Mouse (Mus musculus): ENCODE results near the gene Kansl1. TPM values are rescaled to one million over a fixed set of nuclear protein-coding genes. Genes with fewer than 3 reads are reported as not detected.

The Kansl1 gene
- total RNA-seq, 1 experiment = 37.7 TPM

- Histone ChIP-seq H3K4me1 (ENCODE audit: control insufficient read depth in 2 of 2, insufficient read depth in 2 of 2, low read length in 2 of 2, poor library complexity in 1 of 2) (peaks cover 24 to 51% of the 10 kb centered on the region in 2 experiments), H3K4me3 (ENCODE audit: insufficient read depth in 1 of 2, low read depth in 1 of 2, low read length in 2 of 2, poor library complexity in 1 of 2, severe bottlenecking in 1 of 2) (no peak overlapping the region), H3K9ac (ENCODE audit: insufficient read depth, low read depth, low read length, poor library complexity, severe bottlenecking) (no peak overlapping the region), H3K36me3 (ENCODE audit: control insufficient read depth, insufficient read depth, low read length, poor library complexity, severe bottlenecking) (no peaks in the 10 kb centered on the region), H3K27ac (ENCODE audit: insufficient read depth, low read depth, low read length, poor library complexity, severe bottlenecking) (no peak overlapping the region), H3K9me3 (ENCODE audit: control insufficient read depth, insufficient read depth, low read depth, low read length) (no peaks in the 10 kb centered on the region)
- no peak for DNase-seq (ENCODE audit: low read depth, low spot score)
- TF ChIP-seq MAFK (IDR thresholded peaks at IDR 0.05; ENCODE audit: insufficient read depth, low read depth, low read length) (no peak), ZNF384 (IDR thresholded peaks at IDR 0.05; ENCODE audit: low read depth, low read length) (no peak), HCFC1 (IDR thresholded peaks at IDR 0.05; ENCODE audit: borderline replicate concordance, insufficient read depth, low read length) (no peak), CHD2 (IDR thresholded peaks at IDR 0.05; ENCODE audit: low read depth, low read length) (no peak), ZC3H11A (IDR thresholded peaks at IDR 0.05; ENCODE audit: borderline replicate concordance, low read depth, low read length) (no peak)
- in situ Hi-C loops (cut with MboI; ENCODE audit: low sequenced_read_pairs in 2 of 2, unreplicated experiment in 2 of 2) = no loop called here
Measured at GRCm38 (mm10) chr11:104292443-104293220, 176.0 kb downstream of the Kansl1 start.

- in situ Hi-C loops (cut with MboI; ENCODE audit: low sequenced_read_pairs in 2 of 2, unreplicated experiment in 2 of 2) = no loop called here
- TF ChIP-seq ZNF384 (IDR thresholded peaks at IDR 0.05; ENCODE audit: low read depth, low read length) = no peak
- no peak for TF ChIP-seq ZC3H11A (IDR thresholded peaks at IDR 0.05; ENCODE audit: borderline replicate concordance, low read depth, low read length)
- peak; percentile 54; the same call in 1 of the 2 replicates for TF ChIP-seq MAFK (IDR thresholded peaks at IDR 0.05; ENCODE audit: insufficient read depth, low read depth, low read length)
- TF ChIP-seq CHD2 (IDR thresholded peaks at IDR 0.05; ENCODE audit: low read depth, low read length) = peak; percentile 87
- 0 out of 2 replicates have a peak, but pooled peaks have one; percentile 9 for TF ChIP-seq HCFC1 (IDR thresholded peaks at IDR 0.05; ENCODE audit: borderline replicate concordance, insufficient read depth, low read length)
- Histone ChIP-seq H3K9me3 (ENCODE audit: control insufficient read depth, insufficient read depth, low read depth, low read length) (no peaks in the 10 kb centered on the region), H3K4me3 (ENCODE audit: insufficient read depth in 1 of 2, low read depth in 1 of 2, low read length in 2 of 2, poor library complexity in 1 of 2, severe bottlenecking in 1 of 2) (peak overlapping the region; percentile 28 to 54), H3K36me3 (ENCODE audit: control insufficient read depth, insufficient read depth, low read length, poor library complexity, severe bottlenecking) (no peaks in the 10 kb centered on the region), H3K27ac (ENCODE audit: insufficient read depth, low read depth, low read length, poor library complexity, severe bottlenecking) (peak overlapping the region; percentile 100), H3K4me1 (ENCODE audit: control insufficient read depth in 2 of 2, insufficient read depth in 2 of 2, low read length in 2 of 2, poor library complexity in 1 of 2) (peaks cover 5 to 35% of the 10 kb centered on the region in 2 experiments; a peak in 3 of 4 replicates), H3K9ac (ENCODE audit: insufficient read depth, low read depth, low read length, poor library complexity, severe bottlenecking) (peak overlapping the region; percentile 91)
- peak; percentile 99 for DNase-seq (ENCODE audit: low read depth, low spot score)
Measured at GRCm38 (mm10) chr11:104289199-104290031, 179.2 kb downstream of the Kansl1 start.

- in situ Hi-C loops (cut with MboI; ENCODE audit: low sequenced_read_pairs in 2 of 2, unreplicated experiment in 2 of 2) = no loop called here
- H3K4me3 ChIP-seq (ENCODE audit: insufficient read depth in 1 of 2, low read depth in 1 of 2, low read length in 2 of 2, poor library complexity in 1 of 2, severe bottlenecking in 1 of 2) = peak overlapping the region; percentile 3 to 14
- DNase-seq (ENCODE audit: low read depth, low spot score) = no peak
- peaks cover 5 to 34% of the 10 kb centered on the region in 2 experiments; a peak in 3 of 4 replicates for H3K4me1 ChIP-seq (ENCODE audit: control insufficient read depth in 2 of 2, insufficient read depth in 2 of 2, low read length in 2 of 2, poor library complexity in 1 of 2)
- H3K9me3 ChIP-seq (ENCODE audit: control insufficient read depth, insufficient read depth, low read depth, low read length) = no peaks in the 10 kb centered on the region
- no peaks in the 10 kb centered on the region for H3K36me3 ChIP-seq (ENCODE audit: control insufficient read depth, insufficient read depth, low read length, poor library complexity, severe bottlenecking)
- 0 out of 2 replicates have a peak, but pooled peaks have one; percentile 17 for TF ChIP-seq HCFC1 (IDR thresholded peaks at IDR 0.05; ENCODE audit: borderline replicate concordance, insufficient read depth, low read length)
- no peak for TF ChIP-seq ZC3H11A (IDR thresholded peaks at IDR 0.05; ENCODE audit: borderline replicate concordance, low read depth, low read length)
- peak overlapping the region; percentile 100 for H3K27ac ChIP-seq (ENCODE audit: insufficient read depth, low read depth, low read length, poor library complexity, severe bottlenecking)
- peak overlapping the region; percentile 21 for H3K9ac ChIP-seq (ENCODE audit: insufficient read depth, low read depth, low read length, poor library complexity, severe bottlenecking)
Measured at GRCm38 (mm10) chr11:104288835-104289198, 179.8 kb downstream of the Kansl1 start.

GRCm38 (mm10) chr11:104287113-104287512, 181.5 kb downstream of the Kansl1 start:
- no peaks in the 10 kb centered on the region for H3K36me3 ChIP-seq (ENCODE audit: control insufficient read depth, insufficient read depth, low read length, poor library complexity, severe bottlenecking)
- peak overlapping the region; percentile 29; the same call in 1 of the 2 replicates for H3K9ac ChIP-seq (ENCODE audit: insufficient read depth, low read depth, low read length, poor library complexity, severe bottlenecking)
- TF ChIP-seq HCFC1 (IDR thresholded peaks at IDR 0.05; ENCODE audit: borderline replicate concordance, insufficient read depth, low read length) (no peak), ZC3H11A (IDR thresholded peaks at IDR 0.05; ENCODE audit: borderline replicate concordance, low read depth, low read length) (no peak), ZNF384 (IDR thresholded peaks at IDR 0.05; ENCODE audit: low read depth, low read length) (no peak), MAFK (IDR thresholded peaks at IDR 0.05; ENCODE audit: insufficient read depth, low read depth, low read length) (no peak), CHD2 (IDR thresholded peaks at IDR 0.05; ENCODE audit: low read depth, low read length) (no peak)
- peak overlapping the region; percentile 10; the same call in 1 of the 2 replicates for H3K27ac ChIP-seq (ENCODE audit: insufficient read depth, low read depth, low read length, poor library complexity, severe bottlenecking)
- DNase-seq (ENCODE audit: low read depth, low spot score) = no peak
- H3K9me3 ChIP-seq (ENCODE audit: control insufficient read depth, insufficient read depth, low read depth, low read length) = no peaks in the 10 kb centered on the region
- in situ Hi-C loops (cut with MboI; ENCODE audit: low sequenced_read_pairs in 2 of 2, unreplicated experiment in 2 of 2) = no loop called here
- peaks cover 5 to 25% of the 10 kb centered on the region in 2 experiments; a peak in 3 of 4 replicates for H3K4me1 ChIP-seq (ENCODE audit: control insufficient read depth in 2 of 2, insufficient read depth in 2 of 2, low read length in 2 of 2, poor library complexity in 1 of 2)
- peak overlapping the region; percentile 29 to 42; a peak in 3 of 4 replicates for H3K4me3 ChIP-seq (ENCODE audit: insufficient read depth in 1 of 2, low read depth in 1 of 2, low read length in 2 of 2, poor library complexity in 1 of 2, severe bottlenecking in 1 of 2)

Other genes with a start within 250 kb of the Kansl1 start
- gene Mapt, start 237.5 kb downstream of the Kansl1 start, total RNA-seq (2012; rRNA removed) = 8.8 and 9.7 TPM in 2 replicates
- 28.9 and 45.9 TPM in 2 replicates for gene Cdc27, start 81.8 kb upstream of the Kansl1 start, total RNA-seq (2012; rRNA removed)
- gene Myl4, start 81.8 kb upstream of the Kansl1 start, total RNA-seq (2012; rRNA removed) = 5.8 and 9.1 TPM in 2 replicates
- gene Itgb3, start 139.1 kb upstream of the Kansl1 start, total RNA-seq (2012; rRNA removed) = 4.9 and 7.7 TPM in 2 replicates
- 0.21 and 0.36 TPM in 2 replicates for gene Gm11639, start 216.8 kb upstream of the Kansl1 start, total RNA-seq (2012; rRNA removed)